Mouse (Mus musculus): Measurements from ENCODE around the gene Zfyve27.

The Zfyve27 gene

GRCm38 (mm10) chr19:42163764-42164163 is at the start of gene Zfyve27:
TSS of gene Zfyve27 (plus strand) at chr19:42163951.
- no peak for DNase-seq (ENCODE audit: low read depth)

GRCm38 (mm10) chr19:42115783-42116335 is 47.9 kb upstream of the Zfyve27 start:
- no peak for DNase-seq (ENCODE audit: low read depth)

GRCm38 (mm10) chr19:42118142-42118541 is 45.6 kb upstream of the Zfyve27 start:
- DNase-seq (ENCODE audit: low read depth) = no peak

- no peak for DNase-seq (ENCODE audit: low read depth)
These were observed 45.2 kb upstream of the Zfyve27 start for GRCm38 (mm10) chr19:42118596-42118995.

- no peak for DNase-seq (ENCODE audit: low read depth)
These were observed 43.3 kb upstream of the Zfyve27 start for GRCm38 (mm10) chr19:42120451-42120850.

GRCm38 (mm10) chr19:42124684-42125083 is 39.1 kb upstream of the Zfyve27 start:
- no peak for DNase-seq (ENCODE audit: low read depth)

- DNase-seq (ENCODE audit: low read depth) = no peak
These were observed 38.1 kb upstream of the Zfyve27 start for GRCm38 (mm10) chr19:42125501-42126218.

GRCm38 (mm10) chr19:42126219-42126605 is 37.5 kb upstream of the Zfyve27 start:
- DNase-seq (ENCODE audit: low read depth) = no peak

- DNase-seq (ENCODE audit: low read depth) = no peak
These were observed 36.7 kb upstream of the Zfyve27 start for GRCm38 (mm10) chr19:42127024-42127423.

- no peak for DNase-seq (ENCODE audit: low read depth)
These were observed 35.6 kb upstream of the Zfyve27 start for GRCm38 (mm10) chr19:42128052-42128740.

GRCm38 (mm10) chr19:42128787-42129508 is 34.8 kb upstream of the Zfyve27 start, which contains the start of gene Avpi1:
TSS of gene Avpi1 (minus strand) at chr19:42129059.
- DNase-seq (ENCODE audit: low read depth) = peak; percentile 91

- DNase-seq (ENCODE audit: low read depth) = peak; percentile 46
These were observed 34.0 kb upstream of the Zfyve27 start for GRCm38 (mm10) chr19:42129509-42130293.

- no peak for DNase-seq (ENCODE audit: low read depth)
These were observed 33.5 kb upstream of the Zfyve27 start for GRCm38 (mm10) chr19:42130294-42130606.

- DNase-seq (ENCODE audit: low read depth) = no peak
These were observed 32.6 kb upstream of the Zfyve27 start for GRCm38 (mm10) chr19:42131101-42131500.

GRCm38 (mm10) chr19:42135070-42135469 is 28.7 kb upstream of the Zfyve27 start:
- no peak for DNase-seq (ENCODE audit: low read depth)

GRCm38 (mm10) chr19:42136126-42136525 is 27.6 kb upstream of the Zfyve27 start:
- no peak for DNase-seq (ENCODE audit: low read depth)

GRCm38 (mm10) chr19:42137167-42137672 is 26.5 kb upstream of the Zfyve27 start:
- DNase-seq (ENCODE audit: low read depth) = no peak

GRCm38 (mm10) chr19:42138517-42139285 is 25.1 kb upstream of the Zfyve27 start:
- no peak for DNase-seq (ENCODE audit: low read depth)

GRCm38 (mm10) chr19:42139724-42140517 is 23.8 kb upstream of the Zfyve27 start:
- DNase-seq (ENCODE audit: low read depth) = no peak

GRCm38 (mm10) chr19:42141998-42142397 is 21.8 kb upstream of the Zfyve27 start:
- DNase-seq (ENCODE audit: low read depth) = no peak

All from c-Kit-positive CD71-negative TER-119-negative erythroid progenitor cells, embryonic 14.5 days (primary cell).